Mouse (Mus musculus) lung, embryonic 16.5 days (tissue): ENCODE measurements around the gene Cth. TPM values are rescaled to one million over a fixed set of nuclear protein-coding genes. Genes with fewer than 3 reads are reported as not detected.

ENCODE experiments used
- ATAC-seq: fragments of 200-750 bp; cut with Nextera tagmentation; 2 replicates; pipeline ENCODE4 v1.8.0; 2017; ENCODE audit warnings: low read depth, mild to moderate bottlenecking, moderate library complexity
- H3K27ac ChIP-seq: fragments of 300-500 bp; sonication (generic); 2 replicates; pipeline ENCODE4 v1.5.1; 2014; ENCODE audit warnings: mild to moderate bottlenecking, control low read depth, low read length
- H3K27me3 ChIP-seq: fragments of 300-500 bp; sonication (generic); 2 replicates; pipeline ENCODE4 v1.6.1; 2014; ENCODE audit warnings: low read depth, low read length, mixed read lengths; ENCODE audit not compliant: control insufficient read depth, insufficient read depth
- H3K36me3 ChIP-seq: fragments of 300-500 bp; sonication (generic); 2 replicates; pipeline ENCODE4 v1.6.1; 2014; ENCODE audit warnings: low read length; ENCODE audit not compliant: control insufficient read depth, insufficient read depth
- H3K4me1 ChIP-seq: fragments of 300-500 bp; sonication (generic); replicated peaks from 2 replicates; pipeline ENCODE4 v1.6.1; 2014; ENCODE audit warnings: low read length, mixed read lengths; ENCODE audit not compliant: control insufficient read depth, insufficient read depth
- H3K4me2 ChIP-seq: fragments of 300-500 bp; sonication (generic); 2 replicates; pipeline ENCODE4 v1.6.1; 2014; ENCODE audit warnings: low read depth, low read length, control low read depth
- H3K4me3 ChIP-seq: fragments of 300-500 bp; sonication (generic); 2 replicates; pipeline ENCODE4 v1.5.1; 2014; ENCODE audit warnings: mild to moderate bottlenecking, low read length, control low read depth
- H3K9ac ChIP-seq: fragments of 300-500 bp; sonication (generic); 2 replicates; pipeline ENCODE4 v1.6.1; 2014; ENCODE audit warnings: low read length, control low read depth
- H3K9me3 ChIP-seq: fragments of 300-500 bp; sonication (generic); 2 replicates; pipeline ENCODE4 v1.6.1; 2016; ENCODE audit warnings: low read length; ENCODE audit not compliant: control insufficient read depth
- WGBS: fragments of 180-500 bp; shearing (Covaris S2); extraction: QIAGEN DNeasy Blood & Tissue Kit; methylation state at CpG from one replicate; pipeline ENCODE4 v1.1.7; 2014; 5-methylcytosine and 5-hydroxymethylcytosine counted together
- polyA plus RNA-seq: library from polyadenylated mRNA; unstranded; fragments of >200 nt; fragmentation: Nextera tagmentation; extraction: Ambion mirVana; gene quantifications from 2 replicates; pipeline ENCODE4 v1.2.1, GENCODE M21; 2015

The Cth gene
- 10.1 and 11.0 TPM in 2 replicates for polyA plus RNA-seq

DNA sequence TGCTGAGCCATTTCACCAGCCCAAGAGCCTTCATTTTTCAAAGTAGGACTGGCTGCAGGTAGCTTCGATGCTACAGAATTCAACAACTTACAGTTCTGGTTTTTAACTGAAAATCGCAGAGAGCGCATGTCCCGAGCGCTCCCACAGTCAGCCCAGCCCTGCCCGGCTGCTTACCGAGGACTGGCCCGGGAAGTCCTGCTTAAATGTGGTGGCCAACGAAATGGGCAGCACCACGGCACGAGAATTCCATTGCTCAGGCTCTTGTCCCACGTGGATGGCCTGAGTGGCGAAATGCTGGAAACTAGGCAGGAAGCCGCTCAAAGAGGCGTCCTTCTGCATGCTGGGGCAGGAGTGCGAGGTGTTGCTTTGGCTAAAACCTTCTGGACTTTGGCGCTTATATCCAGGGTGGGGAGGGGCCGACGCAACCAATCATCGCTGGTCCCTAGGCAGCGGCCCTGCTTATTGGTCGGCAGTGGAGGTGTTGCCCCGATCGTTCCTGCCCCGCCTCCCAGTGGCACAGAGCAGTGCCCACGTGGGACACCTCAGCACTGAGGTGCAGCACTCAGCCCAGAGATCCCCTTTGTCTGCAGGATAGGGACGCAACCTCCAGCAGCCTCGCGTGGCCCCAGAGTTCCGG lies at the start of gene Cth:
Gene Cth, minus strand, starts transcription at position 386 of the 637 bp plus-strand sequence.
- Histone ChIP-seq H3K27me3 (peaks cover 3% of the 10 kb centered on the region; the same call in 1 of the 2 replicates), H3K36me3 (no peaks in the 10 kb centered on the region), H3K4me1 (peaks cover 5% of the 10 kb centered on the region; the same call in 1 of the 2 replicates), H3K4me2 (peak within 1 kb of the TSS; percentile 93), H3K4me3 (peak within 1 kb of the TSS; percentile 60), H3K9ac (peak within 1 kb of the TSS; percentile 62), H3K9me3 (no peaks in the 10 kb centered on the region), H3K27ac (0 out of 2 replicates have a peak within 1 kb of the TSS, but pooled peaks have one; percentile 20)
- ATAC-seq: peak; percentile 99
- WGBS: 0% methylated on average over 30 of the region's 30 CpGs

DNA sequence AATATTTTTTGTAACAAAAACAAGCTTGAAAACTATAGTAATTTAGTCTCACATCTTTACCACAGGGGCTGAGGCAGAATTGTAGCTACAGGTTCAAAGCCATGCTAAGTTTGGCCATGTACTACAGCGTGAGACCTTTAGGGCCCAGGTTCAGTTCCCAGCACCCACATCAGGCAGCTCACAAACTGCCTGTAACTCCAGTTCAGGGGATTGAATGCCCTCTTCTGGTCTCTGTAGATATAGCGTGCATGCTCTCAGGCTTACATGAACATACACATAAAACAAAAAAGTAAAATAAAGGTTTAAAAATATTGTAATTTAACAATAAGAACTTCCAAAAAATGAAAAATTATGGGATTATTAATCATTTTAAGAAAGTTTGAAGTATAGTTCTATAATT lies 48.4 kb upstream of the Cth start:
- H3K27ac ChIP-seq: no peak overlapping the region
- 97% methylated on average over 2 of the region's 2 CpGs for WGBS

DNA sequence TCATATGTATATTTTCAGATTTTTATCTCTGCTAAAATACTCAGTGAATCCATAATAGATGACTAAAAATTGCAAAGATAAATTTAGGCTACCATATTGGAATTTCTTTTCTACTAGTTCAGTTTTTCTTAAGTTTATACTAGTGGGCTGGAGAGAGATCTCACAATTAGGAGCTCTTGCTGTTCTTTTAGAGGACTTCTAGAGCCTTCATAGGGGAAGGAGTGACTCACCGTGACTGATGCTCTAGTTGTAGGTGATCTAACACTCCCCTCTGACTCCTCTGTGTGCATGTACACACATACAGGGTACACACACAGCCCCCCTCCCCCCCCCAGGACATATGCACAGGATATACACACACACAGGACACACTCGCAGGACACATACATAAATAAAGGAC lies 46.3 kb upstream of the Cth start:
- H3K27ac ChIP-seq: no peak overlapping the region
- WGBS: 88% methylated on average over 2 of the region's 2 CpGs
- H3K27me3 ChIP-seq: no peaks in the 10 kb centered on the region
- no peak overlapping the region for H3K9ac ChIP-seq
- no peaks in the 10 kb centered on the region for H3K4me1 ChIP-seq
- peaks cover 2% of the 10 kb centered on the region; the same call in 1 of the 2 replicates for H3K36me3 ChIP-seq
- no peak overlapping the region for H3K4me2 ChIP-seq
- ATAC-seq: no peak
- H3K4me3 ChIP-seq: no peak overlapping the region
- no peaks in the 10 kb centered on the region for H3K9me3 ChIP-seq

More for the DNA sequence above, 48.4 kb upstream of the Cth start:
- Histone ChIP-seq H3K4me1 (no peaks in the 10 kb centered on the region), H3K27me3 (no peaks in the 10 kb centered on the region), H3K9ac (no peak overlapping the region), H3K9me3 (no peaks in the 10 kb centered on the region), H3K4me3 (no peak overlapping the region), H3K36me3 (peaks cover 2% of the 10 kb centered on the region; the same call in 1 of the 2 replicates), H3K4me2 (no peak overlapping the region)
- no peak for ATAC-seq

DNA sequence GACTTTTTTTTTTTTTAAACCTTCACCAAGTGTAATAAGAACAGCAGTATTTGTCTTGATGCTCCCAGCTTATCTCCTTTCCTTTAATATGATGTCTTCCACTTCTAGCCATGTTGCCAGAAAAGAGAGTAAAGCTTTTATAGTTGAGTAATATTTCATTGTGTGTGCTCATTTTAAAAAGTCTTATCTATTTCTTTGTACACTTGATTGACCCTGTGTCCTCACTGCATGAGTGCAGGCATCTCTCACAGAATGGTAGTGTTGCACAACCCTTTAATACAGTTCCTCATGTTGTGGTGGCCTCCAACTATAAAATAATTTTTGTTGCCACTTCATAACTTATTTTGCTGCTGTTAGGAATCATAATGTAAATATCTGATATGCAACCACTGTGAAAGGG lies 32.4 kb upstream of the Cth start:
- Histone ChIP-seq H3K9ac (no peak overlapping the region), H3K27ac (no peak overlapping the region), H3K4me2 (no peak overlapping the region), H3K4me1 (no peaks in the 10 kb centered on the region), H3K27me3 (no peaks in the 10 kb centered on the region), H3K4me3 (no peak overlapping the region), H3K36me3 (no peaks in the 10 kb centered on the region), H3K9me3 (no peaks in the 10 kb centered on the region)
- no peak for ATAC-seq

DNA sequence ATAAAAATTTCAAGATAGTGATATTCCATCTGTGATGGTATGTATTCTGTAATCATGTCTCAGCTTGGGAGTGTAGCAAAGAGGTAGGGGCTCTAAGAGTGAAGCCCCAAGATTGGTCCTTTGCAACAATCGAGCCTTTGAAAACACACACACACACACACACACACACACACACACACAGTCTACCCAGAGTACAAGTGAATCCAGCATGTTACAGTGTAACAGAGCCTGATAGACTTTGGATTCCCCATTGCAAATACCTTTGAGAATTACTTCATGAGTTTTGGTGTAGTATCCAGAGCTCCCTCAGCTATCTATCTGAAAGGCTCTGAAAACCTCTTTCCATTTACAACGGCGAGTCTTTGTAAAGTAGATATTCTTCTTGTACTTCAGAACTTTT lies 31.3 kb upstream of the Cth start:
- H3K27ac ChIP-seq: no peak overlapping the region
- H3K36me3 ChIP-seq: no peaks in the 10 kb centered on the region
- H3K9me3 ChIP-seq: no peaks in the 10 kb centered on the region
- H3K4me1 ChIP-seq: no peaks in the 10 kb centered on the region
- no peak overlapping the region for H3K9ac ChIP-seq
- ATAC-seq: no peak
- 91% methylated on average over 3 of the region's 3 CpGs for WGBS
- H3K4me2 ChIP-seq: no peak overlapping the region
- H3K4me3 ChIP-seq: no peak overlapping the region
- no peaks in the 10 kb centered on the region for H3K27me3 ChIP-seq

DNA sequence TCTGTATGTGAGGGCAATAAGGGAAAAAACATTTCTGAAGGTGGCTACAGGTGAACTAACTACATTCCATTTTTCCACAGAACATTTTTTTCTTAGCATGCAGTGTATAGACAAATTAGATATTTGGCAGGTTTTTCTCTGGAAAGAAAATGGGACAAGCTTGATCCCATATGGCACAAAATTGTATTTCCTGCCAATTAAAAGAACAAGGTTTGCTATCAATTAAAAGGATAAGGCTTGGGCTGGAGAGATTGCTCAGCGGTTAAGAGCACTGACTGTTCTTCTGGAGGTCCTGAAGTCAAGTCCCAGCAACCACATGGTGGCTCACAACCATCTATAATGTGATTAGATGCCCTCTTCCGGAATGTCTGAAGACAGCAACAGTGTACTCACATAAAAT lies 30.6 kb upstream of the Cth start:
- 82% methylated on average over 2 of the region's 2 CpGs for WGBS
- Histone ChIP-seq H3K27me3 (no peaks in the 10 kb centered on the region), H3K4me1 (no peaks in the 10 kb centered on the region), H3K4me3 (no peak overlapping the region), H3K9ac (no peak overlapping the region), H3K27ac (no peak overlapping the region), H3K36me3 (no peaks in the 10 kb centered on the region), H3K9me3 (no peaks in the 10 kb centered on the region), H3K4me2 (no peak overlapping the region)
- ATAC-seq: no peak

DNA sequence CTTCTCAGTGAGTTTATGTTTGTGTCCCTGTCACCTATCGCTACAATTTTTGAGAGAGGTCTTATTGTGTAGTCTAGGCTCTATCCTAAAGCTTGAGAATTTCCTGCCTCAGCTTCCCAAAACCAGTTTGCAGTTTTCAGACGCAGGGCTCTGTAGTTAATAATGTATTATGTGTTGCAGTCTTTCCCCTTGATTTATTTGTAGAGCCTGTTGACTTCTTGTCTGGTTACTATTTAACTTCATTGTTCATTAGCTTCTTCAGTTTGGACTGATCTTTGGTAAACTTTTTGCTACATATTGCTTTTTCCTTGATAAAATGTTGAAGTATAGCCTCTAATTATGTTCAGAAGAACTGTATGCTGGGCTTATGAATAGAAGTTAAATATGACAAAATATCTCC lies 27.8 kb upstream of the Cth start:
- ATAC-seq: no peak
- no peak overlapping the region for H3K27ac ChIP-seq
- no peak overlapping the region for H3K4me3 ChIP-seq
- 86% methylated on average over 2 of the region's 2 CpGs for WGBS
- peaks cover 7% of the 10 kb centered on the region for H3K4me1 ChIP-seq
- no peak overlapping the region for H3K4me2 ChIP-seq
- H3K9me3 ChIP-seq: no peaks in the 10 kb centered on the region
- no peaks in the 10 kb centered on the region for H3K36me3 ChIP-seq
- no peak overlapping the region for H3K9ac ChIP-seq
- no peaks in the 10 kb centered on the region for H3K27me3 ChIP-seq

DNA sequence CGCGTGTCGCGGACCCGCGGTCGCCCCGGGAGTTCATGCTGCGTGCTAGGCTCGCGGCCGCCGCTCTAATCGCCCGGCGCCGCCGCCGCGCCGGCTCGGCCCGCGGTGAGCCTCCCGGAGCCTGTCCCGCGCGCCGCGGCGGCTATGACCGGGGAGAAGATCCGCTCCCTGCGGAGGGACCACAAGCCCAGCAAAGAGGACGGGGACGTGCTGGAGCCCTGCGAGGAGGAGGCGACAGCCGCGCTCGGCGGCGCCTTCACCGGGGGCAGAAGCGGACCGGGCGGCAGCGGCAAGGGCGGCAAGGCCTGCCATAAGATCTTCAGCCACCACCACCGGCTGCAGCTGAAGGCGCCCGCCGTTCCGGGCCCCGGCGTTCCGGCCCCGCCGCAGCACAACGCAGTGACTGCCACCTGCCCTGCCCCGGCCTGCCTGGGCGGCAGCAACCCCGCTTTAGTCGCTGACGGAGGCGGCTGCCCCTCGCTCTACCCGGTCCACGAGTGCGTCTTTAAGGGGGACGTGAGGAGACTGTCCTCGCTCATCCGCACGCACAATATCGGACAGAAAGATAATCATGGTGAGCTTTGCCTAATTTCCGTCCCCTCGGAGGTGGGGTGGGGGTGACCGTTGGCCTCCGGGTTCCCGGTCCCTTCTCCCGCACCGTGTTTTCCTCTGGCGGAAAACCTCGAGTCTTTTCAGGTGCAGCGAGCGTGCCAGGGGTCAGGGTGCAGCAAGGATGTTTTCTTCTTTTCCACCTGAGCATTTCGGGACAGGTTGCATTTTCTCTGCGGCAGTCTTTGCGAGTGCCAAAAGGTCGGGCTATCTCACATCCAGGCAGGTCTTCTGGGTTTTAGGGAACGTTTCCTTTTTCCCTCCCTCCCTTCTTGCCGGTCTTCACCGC lies 22.8 kb upstream of the Cth start:
- Histone ChIP-seq H3K27ac (peak overlapping the region; percentile 95), H3K9ac (peak overlapping the region; percentile 94), H3K27me3 (no peaks in the 10 kb centered on the region), H3K4me1 (peaks cover 7% of the 10 kb centered on the region), H3K4me3 (peak overlapping the region; percentile 97), H3K9me3 (no peaks in the 10 kb centered on the region), H3K36me3 (no peaks in the 10 kb centered on the region), H3K4me2 (peak overlapping the region; percentile 85)
- under 1% methylated on average over 76 of the region's 93 CpGs for WGBS
- peak; percentile 63 for ATAC-seq

DNA sequence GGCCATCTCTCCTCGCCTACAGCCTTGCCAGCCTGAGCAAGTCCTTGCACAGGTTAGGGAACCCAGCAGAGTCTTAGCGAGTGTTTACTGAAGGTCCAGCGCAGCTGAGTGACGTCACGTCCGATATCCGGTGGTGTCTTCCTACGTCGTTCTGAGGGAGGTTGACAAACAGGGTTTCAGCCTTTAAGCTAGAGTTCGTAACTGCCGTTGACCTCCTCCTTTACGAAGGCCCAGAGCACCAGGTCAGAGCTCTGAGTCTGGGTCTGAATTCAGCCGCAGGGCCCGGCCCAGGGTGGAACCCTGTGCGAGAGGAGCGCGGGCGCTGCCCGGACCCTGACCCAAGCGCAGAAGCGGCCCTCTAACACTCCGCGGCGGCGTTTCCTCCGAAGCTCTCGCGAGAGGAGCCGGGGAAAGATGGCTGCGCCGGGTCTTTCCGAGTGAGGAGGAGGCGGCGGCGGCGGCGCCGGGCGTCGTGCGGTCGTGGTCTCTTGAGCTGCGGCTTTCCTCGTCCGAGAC lies 22.0 kb upstream of the Cth start, which contains the start of gene Ankrd13c:
Gene Ankrd13c, plus strand, starts transcription at position 397 of the 516 bp plus-strand sequence.
- H3K27ac ChIP-seq: peak within 1 kb of the TSS; percentile 95
- H3K4me2 ChIP-seq: peak within 1 kb of the TSS; percentile 85
- H3K9ac ChIP-seq: peak within 1 kb of the TSS; percentile 94
- no peaks in the 10 kb centered on the region for H3K36me3 ChIP-seq
- peak; percentile 98 for ATAC-seq
- H3K4me3 ChIP-seq: peak within 1 kb of the TSS; percentile 97
- H3K27me3 ChIP-seq: no peaks in the 10 kb centered on the region
- no peaks in the 10 kb centered on the region for H3K9me3 ChIP-seq
- WGBS: under 1% methylated on average over 44 of the region's 45 CpGs
- H3K4me1 ChIP-seq: peaks cover 7% of the 10 kb centered on the region
